In genomic region chr4:9005938-9006626, GRCm38 (mm10) we compare ENCODE assay signal across 28 mouse cellular contexts.
DNase-seq lines count a peak whose midpoint lies in the region; ATAC-seq lines count a peak whose summit lies in the region.
"Had no signal": no experiment of that assay in that cellular context is flagged by ENCODE, and none has a peak within 500 bp of the region (broad histone marks: within the 10 kb centered on the region; RNA-seq: fewer than 3 reads in every experiment).

No protein-coding gene starts in this region.

- no peaks in the 10 kb centered on the region for H3K27me3 ChIP-seq in midbrain, embryonic 10.5 days (ENCODE audit: low read depth, poor library complexity, severe bottlenecking)
- no peaks in the 10 kb centered on the region for H3K27me3 ChIP-seq in midbrain, embryonic 13.5 days
- H3K27me3 ChIP-seq: forebrain, embryonic 15.5 days; heart, embryonic 12.5 days; intestine, embryonic 15.5 days; liver, embryonic 15.5 days; lung, embryonic 15.5 days had no signal

- WGBS in midbrain, embryonic 10.5 days: 22% methylated on average over 8 of the region's 8 CpGs
- 15% methylated on average over 8 of the region's 8 CpGs for WGBS in midbrain, embryonic 13.5 days

- ATAC-seq in midbrain, embryonic 13.5 days: no peak
- ATAC-seq: CD4-positive, CD25-positive, alpha-beta regulatory T cell, adult 4 months; forebrain, embryonic 15.5 days; hindbrain, postnatal 0 days; intestine, embryonic 15.5 days had no signal

- peak overlapping the region; percentile 47; the same call in 1 of the 2 replicates for H3K27ac ChIP-seq in midbrain, embryonic 10.5 days (replicated peaks)
- H3K27ac ChIP-seq in midbrain, embryonic 13.5 days: no peak overlapping the region
- H3K27ac ChIP-seq: forebrain, embryonic 15.5 days; heart, adult 2 months; hindbrain, postnatal 0 days; intestine, embryonic 15.5 days; kidney, postnatal 0 days; limb, embryonic 12.5 days; liver, embryonic 15.5 days; lung, embryonic 15.5 days had no signal

- H3K4me3 ChIP-seq in midbrain, embryonic 10.5 days: no peak overlapping the region
- no peak overlapping the region for H3K4me3 ChIP-seq in midbrain, embryonic 13.5 days (replicated peaks)
- H3K4me3 ChIP-seq: forebrain, embryonic 15.5 days; heart, adult 2 months; heart, embryonic 12.5 days; intestine, embryonic 15.5 days; limb, embryonic 12.5 days; liver, embryonic 15.5 days; lung, embryonic 15.5 days had no signal

- H3K36me3 ChIP-seq in midbrain, embryonic 10.5 days: no peaks in the 10 kb centered on the region
- no peaks in the 10 kb centered on the region for H3K36me3 ChIP-seq in midbrain, embryonic 13.5 days
- H3K36me3 ChIP-seq: forebrain, embryonic 15.5 days; heart, embryonic 12.5 days; intestine, embryonic 15.5 days; limb, embryonic 12.5 days; liver, embryonic 15.5 days; lung, embryonic 15.5 days had no signal

- no peaks in the 10 kb centered on the region for H3K9me3 ChIP-seq in midbrain, embryonic 10.5 days (replicated peaks)
- no peaks in the 10 kb centered on the region for H3K9me3 ChIP-seq in midbrain, embryonic 13.5 days
- H3K9me3 ChIP-seq: forebrain, embryonic 15.5 days; heart, embryonic 12.5 days; intestine, embryonic 15.5 days; limb, embryonic 12.5 days; liver, embryonic 15.5 days; lung, embryonic 15.5 days had no signal

- no peak overlapping the region for H3K4me2 ChIP-seq in midbrain, embryonic 13.5 days (replicated peaks)
- H3K4me2 ChIP-seq: forebrain, embryonic 15.5 days; heart, embryonic 12.5 days; intestine, embryonic 15.5 days; limb, embryonic 12.5 days; liver, embryonic 15.5 days; lung, embryonic 15.5 days had no signal

- H3K4me1 ChIP-seq in midbrain, embryonic 10.5 days: peaks cover 27% of the 10 kb centered on the region
- H3K4me1 ChIP-seq in midbrain, embryonic 13.5 days (replicated peaks): peaks cover 20% of the 10 kb centered on the region
- H3K4me1 ChIP-seq: liver, embryonic 15.5 days had no signal

- DNase-seq in midbrain, embryonic 10.5 days (ENCODE audit: low spot score): peak; percentile 27
- peak; percentile 82 for DNase-seq in embryo, embryonic 10.5 days (ENCODE audit: low spot score)
- DNase-seq in mesoderm, embryonic 11.5 days (ENCODE audit: low read depth, low spot score): peak; percentile 77
- no peak for DNase-seq in gastrocnemius, adult 8-10 months (ENCODE audit: low spot score in 2 of 2)
- DNase-seq in layer of hippocampus, adult 11-12 months (ENCODE audit: low spot score): no peak
- no peak for DNase-seq in left cerebral cortex, adult 11 months (ENCODE audit: low spot score)
- DNase-seq: adrenal gland, postnatal 36 days; cerebellum, adult 9-10 months; cerebellum, postnatal 36 days; gastrocnemius, postnatal 36 days; heart, adult 2 months; heart, postnatal 4 days; kidney, adult 2 months; kidney, postnatal 4 days; layer of hippocampus, postnatal 36 days; lung, postnatal 36 days; midbrain, embryonic 14.5 days; thymus, postnatal 4 days had no signal

- no peak overlapping the region for H3K9ac ChIP-seq in midbrain, embryonic 13.5 days (replicated peaks)
- H3K9ac ChIP-seq: forebrain, embryonic 15.5 days; heart, embryonic 12.5 days; intestine, embryonic 15.5 days; limb, embryonic 12.5 days; liver, embryonic 15.5 days; lung, embryonic 15.5 days had no signal

Comparison
In these comparisons a context has a peak if more than half of its experiments do, and no peak if none do; other contexts are left out.
1. DNase-seq: peak in midbrain, embryonic 10.5 days (single experiment), embryo, embryonic 10.5 days (single experiment) and mesoderm, embryonic 11.5 days (single experiment); none in gastrocnemius, adult 8-10 months (0 of 2), layer of hippocampus, adult 11-12 months (single experiment) and left cerebral cortex, adult 11 months (single experiment).